Mouse (Mus musculus) erythroblast, embryonic 14.5 days (primary cell): ENCODE data around the gene Idh3g.

Source experiments
- GATA1 ChIP-seq: IDR thresholded peaks from 2 replicates; pipeline ENCODE4 v1.6.1; 2012; ENCODE audit warnings: low read length, inconsistent platforms, mixed read lengths
- TAL1 ChIP-seq: IDR thresholded peaks from 3 replicates; pipeline ENCODE4 v1.6.1; 2012; ENCODE audit warnings: low read length, inconsistent platforms, mixed read lengths

DNA sequence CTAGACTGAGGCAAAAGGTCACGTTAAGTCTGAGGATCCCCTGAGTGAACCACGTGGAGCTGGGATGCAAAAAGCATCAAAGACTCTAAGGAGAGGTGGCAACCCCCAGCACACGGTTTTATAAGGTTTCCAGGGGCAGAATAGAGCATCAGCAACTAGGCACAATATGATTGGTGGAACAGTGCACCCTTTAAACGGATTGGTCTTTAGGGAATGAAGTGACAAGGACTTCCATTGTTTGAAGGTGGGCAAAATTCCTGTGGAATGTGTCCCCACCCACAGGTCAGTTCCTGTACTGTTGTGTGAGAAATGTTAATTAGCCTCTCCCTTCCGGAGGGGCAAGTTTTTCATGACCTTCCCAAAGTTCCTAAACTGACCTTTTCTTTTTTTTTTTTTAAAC is 47.5 kb downstream of the Idh3g start:
- TF ChIP-seq GATA1 = no peak
- no peak for TF ChIP-seq TAL1
